Mouse (Mus musculus) thymus, adult 18-20 months (tissue): Measurements from ENCODE around the gene Zfp37.
"Not testable (repeated sequence)": the region's sequence is repeated elsewhere in the genome, so short reads cannot be mapped to it uniquely, and the experiment has no call there.

Experiments
- DNase-seq, 2 experiments: peaks; one replicate each; pipeline ENCODE4 v3.0.0; 2022; ENCODE audit warnings: mixed read lengths in 2 of 2

Gene Zfp37

DNA sequence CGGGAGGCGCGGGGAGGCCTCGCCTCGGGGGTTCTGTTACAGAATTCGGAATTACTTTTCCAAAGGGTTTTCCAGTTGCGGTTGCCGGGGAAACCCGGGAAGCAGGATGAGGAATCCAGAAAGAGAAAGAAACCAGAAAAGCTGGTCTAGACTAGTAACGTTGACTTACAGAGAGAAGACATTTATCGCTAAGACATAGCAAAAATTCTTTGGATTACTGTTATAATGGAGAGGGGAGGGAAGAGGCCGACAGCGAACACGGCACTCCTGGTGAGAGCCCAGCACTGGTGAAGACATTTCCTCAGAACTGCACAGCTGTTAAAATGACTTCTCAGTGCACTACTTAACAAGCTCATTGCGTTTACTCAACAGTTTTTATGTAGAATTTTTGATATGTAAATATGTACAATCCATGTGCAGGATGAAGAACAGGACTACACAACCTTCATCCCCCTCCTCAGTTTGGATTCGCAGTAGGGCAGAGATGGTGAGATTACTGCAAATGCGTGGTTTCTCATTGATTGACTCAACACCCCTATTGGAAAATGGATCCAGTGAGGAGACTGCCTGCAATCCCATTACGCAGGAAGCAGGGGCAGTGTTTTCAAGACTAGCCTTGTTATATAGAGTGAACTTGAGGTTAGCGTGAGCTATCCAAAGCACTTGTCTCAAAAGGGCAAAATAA is 22.0 kb downstream of the Zfp37 start:
- DNase-seq = no peak

DNA sequence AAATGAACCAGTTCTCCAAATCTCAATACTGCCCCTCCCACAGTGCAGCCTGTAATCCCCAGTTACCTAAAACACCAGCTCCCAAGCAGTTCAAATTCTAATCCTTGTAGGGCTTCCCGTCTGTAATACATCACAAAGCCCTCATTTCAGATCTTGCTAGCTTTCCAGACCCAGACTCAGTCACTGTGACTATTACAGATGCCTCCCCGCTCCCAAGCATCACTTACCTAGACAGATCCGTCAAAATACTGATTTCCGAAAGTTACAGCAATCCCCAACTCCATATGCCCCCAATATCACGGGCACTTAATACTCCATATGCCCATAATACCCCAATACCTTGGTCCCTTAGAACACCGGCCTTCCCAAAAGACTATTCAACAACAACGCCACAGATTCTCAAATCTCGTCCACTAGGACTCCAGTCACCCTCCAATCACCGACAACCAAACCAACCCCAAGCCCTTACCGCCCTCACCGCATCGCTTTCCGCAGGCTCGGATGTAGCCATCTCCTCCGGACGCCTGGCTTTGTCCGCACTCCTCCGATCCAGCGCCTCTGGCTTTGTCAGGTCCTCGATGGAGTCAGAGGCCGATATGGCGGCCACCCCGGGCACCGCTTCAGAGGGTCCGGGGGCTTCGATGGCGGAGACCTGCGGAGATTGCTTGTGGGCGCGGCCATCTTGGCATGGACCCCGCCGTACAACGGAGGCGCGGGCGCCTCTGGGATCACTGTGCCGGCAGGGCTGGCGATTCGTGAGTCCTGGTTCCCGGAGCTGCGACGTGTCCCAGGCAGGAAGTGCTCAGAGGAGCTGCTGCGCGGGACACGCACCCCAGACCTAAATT is 22.8 kb downstream of the Zfp37 start:
- no peak for DNase-seq

DNA sequence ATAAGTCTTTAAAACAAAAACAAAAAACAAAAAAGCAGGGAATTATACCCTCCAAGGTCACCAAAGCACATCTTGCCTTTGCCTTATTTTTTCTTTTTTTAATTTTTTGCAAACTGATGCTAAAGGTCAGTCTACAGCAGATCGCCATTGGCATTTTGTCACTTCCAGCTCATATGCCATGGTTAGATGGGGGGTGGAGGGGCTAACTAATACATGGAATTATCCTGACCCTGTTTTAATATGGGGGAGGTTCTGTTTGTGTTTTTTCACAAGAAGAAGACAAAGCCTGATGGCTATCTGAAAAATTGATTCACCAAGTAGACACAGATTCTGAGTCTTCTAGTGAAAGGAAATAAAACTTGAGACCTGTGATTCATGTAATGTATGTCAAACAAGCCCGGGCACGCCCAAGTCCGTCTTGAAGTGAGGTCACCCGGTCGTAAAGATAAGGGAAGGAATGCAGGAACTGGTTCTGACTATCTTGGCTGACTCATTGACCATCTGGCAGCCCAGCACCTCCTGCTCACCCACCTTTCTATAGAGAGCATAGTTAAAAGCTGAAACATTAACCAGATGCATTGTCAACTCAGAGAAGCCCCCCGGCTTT is 30.8 kb downstream of the Zfp37 start:
- DNase-seq = no peak

- DNase-seq = no peak
Observed at GRCm38 (mm10) chr4:62188778-62189177, 42.1 kb downstream of the Zfp37 start.

GRCm38 (mm10) chr4:62177282-62177681 is 53.6 kb downstream of the Zfp37 start:
- no peak for DNase-seq

DNA sequence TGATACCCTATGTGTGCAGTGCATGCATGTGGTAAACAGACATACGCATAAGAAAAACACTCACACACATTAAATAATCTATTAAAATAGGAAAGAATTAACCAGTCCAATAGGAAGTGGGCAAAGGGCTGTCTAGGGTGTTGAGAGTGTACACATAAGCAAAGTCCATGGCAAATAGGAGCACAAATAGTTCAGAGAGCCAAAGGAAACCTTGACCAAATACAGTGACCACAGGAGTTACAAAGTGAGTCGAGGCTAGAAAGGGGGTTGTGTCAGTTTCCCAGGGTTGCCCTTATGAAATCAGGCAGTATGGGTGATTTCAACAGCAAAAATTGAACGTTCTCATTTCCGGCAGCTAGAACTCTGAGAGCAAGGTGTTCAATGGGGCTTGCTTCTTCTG is 56.4 kb downstream of the Zfp37 start:
- no peak for DNase-seq

GRCm38 (mm10) chr4:62167636-62168035 is 63.2 kb downstream of the Zfp37 start:
- not testable (repeated sequence) for DNase-seq

DNA sequence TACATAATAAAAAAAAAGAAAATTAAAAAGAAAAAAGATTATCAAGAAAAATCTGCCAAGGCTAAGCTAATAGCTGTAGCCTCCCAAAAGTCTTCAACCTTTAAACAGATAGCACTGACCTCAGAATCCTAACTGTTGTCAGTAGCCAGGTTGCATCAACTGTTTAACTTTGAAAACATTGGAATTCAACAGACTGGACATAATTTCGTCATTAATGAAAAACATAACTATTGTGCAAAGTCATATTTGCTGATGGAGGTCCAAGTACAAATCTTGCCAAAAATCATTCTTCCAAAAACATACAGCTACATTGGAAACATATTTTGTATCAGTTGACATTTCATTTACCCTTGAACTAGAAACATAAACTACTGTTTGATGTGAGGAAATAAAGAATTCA is 72.4 kb downstream of the Zfp37 start:
- no peak for DNase-seq

DNA sequence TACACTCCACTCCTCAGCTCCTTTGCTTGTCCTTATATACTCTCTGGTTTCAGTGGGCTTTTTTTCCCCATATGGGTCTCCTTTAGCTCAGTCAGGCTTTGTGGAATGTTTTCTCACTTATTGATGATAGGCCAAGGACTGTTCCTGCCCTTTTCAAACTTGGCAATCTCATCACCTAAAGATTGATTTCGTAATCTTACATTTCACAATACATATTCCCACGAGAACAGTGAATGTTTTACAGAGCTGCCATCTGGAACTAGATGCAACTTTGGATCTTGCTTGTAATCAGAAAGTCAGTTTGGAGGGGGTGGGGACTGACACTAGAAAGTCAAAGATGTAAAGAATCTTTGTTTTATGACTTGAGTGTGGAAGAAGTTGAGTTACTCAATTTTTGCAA is 80.0 kb downstream of the Zfp37 start, which contains the start of gene Mup21:
Gene Mup21 (minus strand): TSS at position 53 of the 400 bp plus-strand sequence.
- no peak for DNase-seq
